Mouse (Mus musculus) E14TG2a.4 (cell line): ENCODE results near the gene Cntfr.

Experiments
- CTCF ChIP-seq: conservative IDR thresholded peaks from 2 replicates; pipeline ENCODE4 v1.5.1; 2014; ENCODE audit warnings: low read length
- NANOG ChIP-seq: IDR thresholded peaks from 2 replicates; pipeline ENCODE4 v1.6.1; 2014; ENCODE audit warnings: borderline replicate concordance, low read length, mixed read lengths

- TF ChIP-seq CTCF (no peak), NANOG (no peak)
Observed at GRCm38 (mm10) chr4:41645488-41645887, 51.4 kb downstream of the Cntfr start.
